Mouse (Mus musculus): ENCODE data around the gene Gm16440.
"Not testable (repeated sequence)": the region's sequence is repeated elsewhere in the genome, so short reads cannot be mapped to it uniquely, and the experiment has no call there.

Gm16440 gene

DNA sequence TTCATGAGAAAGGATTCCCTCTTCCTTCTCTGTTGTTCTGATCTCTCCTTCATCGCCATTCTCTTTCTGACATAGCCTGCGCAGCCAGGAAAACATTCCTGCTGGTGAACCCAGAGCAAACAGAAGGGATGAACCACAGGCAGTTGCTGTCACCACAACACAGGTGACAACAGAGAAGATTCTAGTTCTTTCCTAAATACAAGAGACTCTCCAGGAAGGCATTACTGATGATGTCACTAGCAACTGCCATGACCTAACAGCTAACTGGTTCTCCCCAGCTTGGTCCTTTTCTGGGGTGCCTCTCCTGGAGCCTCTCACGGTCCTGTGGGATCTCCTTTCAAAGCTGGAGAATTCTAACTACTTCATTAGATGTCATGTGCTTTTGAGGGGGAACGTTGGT, at the start of gene Gm16440:
Gm16440 (minus strand) TSS at position 101 of the 400 bp plus-strand sequence.
- DNase-seq (ENCODE audit: inconsistent ontology term) = not testable (repeated sequence)

DNA sequence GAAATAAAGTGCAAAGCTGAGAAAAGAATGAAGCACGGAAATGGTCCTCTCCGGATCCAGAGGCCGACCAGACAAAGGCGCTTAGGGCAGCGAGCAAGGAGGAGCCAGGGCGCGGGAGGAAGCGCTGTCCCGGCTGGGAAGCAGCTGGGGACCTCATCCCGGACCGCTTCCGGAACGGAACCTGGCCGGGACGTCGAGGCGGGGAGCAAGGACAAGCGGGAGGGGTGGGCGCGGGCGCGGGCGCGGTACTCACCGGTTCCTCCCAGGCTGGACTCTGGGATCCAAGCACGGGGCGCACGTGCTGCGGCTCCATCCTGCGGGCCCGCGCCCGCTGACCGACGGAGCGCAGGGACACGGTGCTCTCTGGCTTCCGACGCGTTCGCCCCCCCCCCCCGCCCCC, 36.6 kb upstream of the Gm16440 start:
- not testable (repeated sequence) for DNase-seq (ENCODE audit: inconsistent ontology term)

- not testable (repeated sequence) for DNase-seq (ENCODE audit: inconsistent ontology term)
These were observed 36.2 kb upstream of the Gm16440 start for GRCm38 (mm10) chr14:6426353-6426752.

DNA sequence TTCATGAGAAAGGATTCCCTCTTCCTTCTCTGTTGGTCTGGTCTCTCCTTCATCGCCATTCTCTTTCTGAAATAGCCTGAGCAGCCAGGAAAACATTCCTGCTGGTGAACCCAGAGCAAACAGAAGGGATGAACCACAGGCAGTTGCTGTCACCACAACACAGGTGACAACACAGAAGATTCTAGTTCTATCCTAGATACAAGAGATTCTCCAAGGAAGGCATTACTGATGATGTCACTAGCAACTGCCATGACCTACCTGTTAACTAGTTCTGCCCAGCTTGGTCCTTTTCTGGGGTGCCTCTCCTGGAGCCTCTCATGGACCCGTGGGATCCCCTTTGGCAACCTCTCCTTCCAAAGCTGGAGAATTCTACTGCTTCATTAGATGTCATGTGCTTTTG, 22.3 kb upstream of the Gm16440 start, which contains the start of gene Gm3591:
Gm3591 (minus strand) TSS at position 101 of the 400 bp plus-strand sequence.
- DNase-seq (ENCODE audit: inconsistent ontology term) = not testable (repeated sequence)

DNA sequence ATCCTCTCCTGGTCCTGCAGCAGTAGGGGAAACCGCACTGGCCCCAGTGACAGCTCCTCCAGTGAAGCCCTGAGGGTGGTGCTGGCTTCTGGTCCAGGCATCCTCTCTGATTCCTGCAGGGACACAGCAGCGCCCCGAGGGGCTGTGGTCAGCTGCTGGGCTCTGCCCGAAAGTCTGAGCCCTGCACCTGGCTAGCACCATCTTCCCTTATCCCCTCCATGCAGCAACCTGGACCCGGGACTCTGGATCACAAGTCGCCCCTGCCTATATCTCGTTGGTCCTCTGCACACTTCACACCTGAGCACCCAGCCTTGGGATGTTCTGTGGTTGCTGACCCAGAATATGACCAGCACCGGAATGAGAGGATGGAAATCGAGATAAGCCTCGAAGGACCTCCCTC, 46.5 kb downstream of the Gm16440 start, which contains the start of gene Gm3618:
Gm3618 (minus strand) TSS at position 101 of the 400 bp plus-strand sequence.
- DNase-seq (ENCODE audit: inconsistent ontology term) = not testable (repeated sequence)
